Mouse (Mus musculus): ENCODE data around the gene Slc2a4. TPM values are rescaled to one million over a fixed set of nuclear protein-coding genes. Genes with fewer than 3 reads are reported as not detected.
A peak's percentile ranks its signal among the peaks of the same experiment; 100 is the strongest.

Gene Slc2a4
- polyA plus RNA-seq, 1 experiment from 2014 or later, result 25.8 TPM

DNA sequence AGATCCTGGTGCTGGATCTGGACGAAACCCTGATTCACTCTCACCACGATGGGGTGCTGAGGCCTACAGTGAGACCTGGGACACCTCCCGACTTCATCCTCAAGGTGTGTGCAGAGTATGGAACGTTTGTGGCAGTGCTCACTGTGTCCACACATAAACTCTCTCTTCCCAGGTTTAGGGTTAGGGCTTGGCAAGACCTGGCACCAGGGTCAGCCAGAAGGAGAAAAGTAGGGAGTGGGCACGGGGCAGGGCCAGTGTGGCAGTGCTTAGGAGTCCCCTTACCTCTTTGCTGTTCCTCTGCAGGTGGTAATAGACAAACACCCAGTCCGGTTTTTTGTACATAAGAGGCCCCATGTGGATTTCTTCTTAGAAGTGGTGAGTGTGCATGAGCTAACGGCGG lies 36.4 kb upstream of the Slc2a4 start:
- H3K9ac ChIP-seq, result no peak overlapping the region
- peaks cover 27% of the 10 kb centered on the region for H3K4me1 ChIP-seq
- H3K4me3 ChIP-seq, result no peak overlapping the region
- H3K36me3 ChIP-seq, result peaks cover 60% of the 10 kb centered on the region
- H3K27ac ChIP-seq (replicated peaks), result no peak overlapping the region
- 85% methylated on average over 8 of the region's 8 CpGs for WGBS
- H3K4me2 ChIP-seq, result no peak overlapping the region
- no peaks in the 10 kb centered on the region for H3K9me3 ChIP-seq
- no peaks in the 10 kb centered on the region for H3K27me3 ChIP-seq (replicated peaks)
- no peak for ATAC-seq (ENCODE audit: extremely low read depth, insufficient number of reproducible peaks, low FRiP score, low TSS enrichment)

DNA sequence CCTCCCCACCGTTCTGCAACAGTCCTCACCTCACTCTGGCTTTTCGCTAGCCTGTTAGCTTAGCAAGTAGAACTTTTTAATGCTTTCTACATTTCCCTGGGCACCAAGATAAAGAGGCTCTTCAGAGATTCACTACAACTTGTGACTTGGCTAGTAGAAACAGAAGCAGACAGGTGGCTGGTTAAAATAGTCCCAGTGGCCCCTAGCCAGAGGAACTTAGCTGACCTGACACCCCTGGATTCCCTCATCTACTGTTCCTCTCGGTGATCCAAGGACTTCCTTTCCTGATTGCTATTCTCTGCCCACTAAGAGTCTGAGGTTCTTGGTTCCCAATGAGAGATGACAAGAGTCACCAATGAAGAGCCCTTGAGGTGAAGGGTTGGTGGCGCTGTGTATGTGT lies 35.4 kb upstream of the Slc2a4 start:
- H3K36me3 ChIP-seq, result peaks cover 54% of the 10 kb centered on the region
- no peak for ATAC-seq (ENCODE audit: extremely low read depth, insufficient number of reproducible peaks, low FRiP score, low TSS enrichment)
- 75% methylated on average over 4 of the region's 4 CpGs for WGBS

DNA sequence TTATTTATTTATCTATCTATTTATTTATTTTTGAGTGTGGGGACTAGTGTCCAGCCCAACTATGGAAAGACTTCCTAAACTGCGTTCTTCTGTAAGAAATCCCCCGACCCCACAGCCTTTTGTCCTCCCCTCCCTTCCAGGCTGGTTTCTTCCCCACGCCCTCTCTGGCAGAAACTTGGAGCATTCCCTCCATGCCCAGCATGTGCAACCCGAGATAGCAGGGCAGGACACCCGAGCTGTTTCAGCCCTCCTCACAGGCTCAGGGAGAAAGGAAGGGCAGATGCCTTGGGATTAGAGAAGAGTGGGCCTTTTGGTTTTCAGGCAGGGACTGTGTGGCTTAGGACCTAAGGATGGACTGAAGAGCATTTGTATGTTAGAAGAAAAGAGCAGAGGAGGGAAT lies 34.9 kb upstream of the Slc2a4 start:
- no peak for ATAC-seq (ENCODE audit: extremely low read depth, insufficient number of reproducible peaks, low FRiP score, low TSS enrichment)
- no peaks in the 10 kb centered on the region for H3K9me3 ChIP-seq
- H3K36me3 ChIP-seq, result peaks cover 54% of the 10 kb centered on the region
- H3K4me3 ChIP-seq, result peak overlapping the region; percentile 100
- no peaks in the 10 kb centered on the region for H3K27me3 ChIP-seq (replicated peaks)
- H3K4me2 ChIP-seq, result peak overlapping the region; percentile 87
- peak overlapping the region; percentile 100 for H3K9ac ChIP-seq
- H3K4me1 ChIP-seq, result peaks cover 35% of the 10 kb centered on the region
- WGBS, result 17% methylated on average over 5 of the region's 5 CpGs
- peak overlapping the region; percentile 99 for H3K27ac ChIP-seq (replicated peaks)

More for the DNA sequence above, 35.4 kb upstream of the Slc2a4 start:
- Histone ChIP-seq H3K4me1 (peaks cover 35% of the 10 kb centered on the region), H3K27me3 (replicated peaks) (no peaks in the 10 kb centered on the region), H3K4me3 (peak overlapping the region; percentile 100), H3K4me2 (peak overlapping the region; percentile 87), H3K9ac (peak overlapping the region; percentile 100), H3K9me3 (no peaks in the 10 kb centered on the region), H3K27ac (replicated peaks) (peak overlapping the region; percentile 99)

- no peaks in the 10 kb centered on the region for H3K9me3 ChIP-seq
- 47% methylated on average over 8 of the region's 8 CpGs for WGBS
- ATAC-seq (ENCODE audit: extremely low read depth, insufficient number of reproducible peaks, low FRiP score, low TSS enrichment), result no peak
Measured at GRCm38 (mm10) chr11:69982225-69982624, 34.2 kb upstream of the Slc2a4 start, which contains the start of gene Elp5. Elp5 (minus strand) TSS chr11:69982517.

DNA sequence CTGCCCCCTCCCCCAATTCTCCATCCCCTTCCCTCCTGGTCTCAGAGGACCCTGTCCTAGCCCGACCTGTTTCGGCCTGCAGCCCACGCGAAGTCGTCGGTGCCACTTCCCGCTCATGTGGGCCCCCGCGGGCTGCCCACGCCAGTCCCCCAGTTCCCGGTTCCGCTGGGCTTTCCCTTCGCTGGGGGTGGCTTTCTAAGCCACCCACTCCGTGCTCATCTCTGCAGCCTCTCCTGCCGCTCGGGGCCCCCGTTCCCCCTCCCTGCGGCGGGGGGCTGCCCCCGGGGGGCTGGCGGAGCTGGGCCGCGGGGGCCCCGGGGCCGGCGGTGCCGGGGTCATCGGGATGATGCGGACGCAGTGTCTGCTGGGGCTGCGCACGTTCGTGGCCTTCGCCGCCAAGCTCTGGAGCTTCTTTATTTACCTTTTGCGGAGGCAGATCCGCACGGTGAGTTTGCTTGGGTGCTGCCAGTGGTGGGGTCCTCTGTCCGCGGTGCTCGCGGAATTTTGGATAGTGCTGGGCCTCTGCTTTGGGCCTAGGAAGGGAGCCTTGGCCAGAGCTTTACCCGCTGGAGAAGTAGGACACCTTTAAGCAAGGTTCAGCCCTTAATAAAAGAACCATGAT lies 33.3 kb upstream of the Slc2a4 start, which contains the start of gene Ctdnep1:
Ctdnep1 (plus strand) TSS at position 16 of the 622 bp plus-strand sequence.
- H3K9me3 ChIP-seq, result no peaks in the 10 kb centered on the region
- peak within 1 kb of the TSS; percentile 100 for H3K9ac ChIP-seq
- H3K4me2 ChIP-seq, result peak within 1 kb of the TSS; percentile 87
- H3K27ac ChIP-seq (replicated peaks), result peak within 1 kb of the TSS; percentile 99
- peak within 1 kb of the TSS; percentile 100 for H3K4me3 ChIP-seq
- under 1% methylated on average over 43 of the region's 43 CpGs for WGBS
- H3K27me3 ChIP-seq (replicated peaks), result no peaks in the 10 kb centered on the region
- H3K4me1 ChIP-seq, result peaks cover 35% of the 10 kb centered on the region
- peaks cover 54% of the 10 kb centered on the region for H3K36me3 ChIP-seq
- peak; percentile 14; the same call in 1 of the 2 replicates for ATAC-seq (ENCODE audit: extremely low read depth, insufficient number of reproducible peaks, low FRiP score, low TSS enrichment)

More at GRCm38 (mm10) chr11:69982225-69982624, 34.2 kb upstream of the Slc2a4 start, which contains the start of gene Elp5:
- Histone ChIP-seq H3K4me2 (peak within 1 kb of the TSS; percentile 87), H3K4me3 (peak within 1 kb of the TSS; percentile 100), H3K36me3 (peaks cover 54% of the 10 kb centered on the region), H3K27ac (replicated peaks) (peak within 1 kb of the TSS; percentile 99), H3K27me3 (replicated peaks) (no peaks in the 10 kb centered on the region), H3K9ac (peak within 1 kb of the TSS; percentile 100), H3K4me1 (peaks cover 35% of the 10 kb centered on the region)

- peaks cover 35% of the 10 kb centered on the region for H3K4me1 ChIP-seq
- peak overlapping the region; percentile 99 for H3K27ac ChIP-seq (replicated peaks)
- H3K4me2 ChIP-seq, result peak overlapping the region; percentile 87
- H3K9me3 ChIP-seq, result no peaks in the 10 kb centered on the region
- H3K36me3 ChIP-seq, result peaks cover 54% of the 10 kb centered on the region
- peak overlapping the region; percentile 100 for H3K9ac ChIP-seq
- peak overlapping the region; percentile 100 for H3K4me3 ChIP-seq
- H3K27me3 ChIP-seq (replicated peaks), result no peaks in the 10 kb centered on the region
- under 1% methylated on average over 43 of the region's 60 CpGs for WGBS
- peak; percentile 90 for ATAC-seq (ENCODE audit: extremely low read depth, insufficient number of reproducible peaks, low FRiP score, low TSS enrichment)
Measured at GRCm38 (mm10) chr11:69980196-69981140, 32.5 kb upstream of the Slc2a4 start.

- Histone ChIP-seq H3K27me3 (replicated peaks) (no peaks in the 10 kb centered on the region), H3K27ac (replicated peaks) (peak overlapping the region; percentile 99), H3K36me3 (peaks cover 54% of the 10 kb centered on the region), H3K4me1 (peaks cover 35% of the 10 kb centered on the region), H3K9me3 (no peaks in the 10 kb centered on the region), H3K9ac (peak overlapping the region; percentile 100), H3K4me2 (peak overlapping the region; percentile 87), H3K4me3 (peak overlapping the region; percentile 100)
- 3% methylated on average over 16 of the region's 16 CpGs for WGBS
- no peak for ATAC-seq (ENCODE audit: extremely low read depth, insufficient number of reproducible peaks, low FRiP score, low TSS enrichment)
Measured at GRCm38 (mm10) chr11:69979827-69980195, 31.8 kb upstream of the Slc2a4 start.

- no peak overlapping the region for H3K4me2 ChIP-seq
- H3K27ac ChIP-seq (replicated peaks), result no peak overlapping the region
- H3K4me3 ChIP-seq, result no peak overlapping the region
- 42% methylated on average over 4 of the region's 4 CpGs for WGBS
- peaks cover 10% of the 10 kb centered on the region for H3K4me1 ChIP-seq
- no peaks in the 10 kb centered on the region for H3K27me3 ChIP-seq (replicated peaks)
- no peak overlapping the region for H3K9ac ChIP-seq
- H3K9me3 ChIP-seq, result no peaks in the 10 kb centered on the region
- ATAC-seq (ENCODE audit: extremely low read depth, insufficient number of reproducible peaks, low FRiP score, low TSS enrichment), result no peak
- peaks cover 76% of the 10 kb centered on the region for H3K36me3 ChIP-seq
Measured at GRCm38 (mm10) chr11:69976271-69976670, 28.3 kb upstream of the Slc2a4 start.

- Histone ChIP-seq H3K27me3 (replicated peaks) (no peaks in the 10 kb centered on the region), H3K4me3 (no peak overlapping the region), H3K4me2 (no peak overlapping the region), H3K9me3 (no peaks in the 10 kb centered on the region), H3K9ac (no peak overlapping the region), H3K4me1 (peaks cover 10% of the 10 kb centered on the region), H3K36me3 (peaks cover 88% of the 10 kb centered on the region), H3K27ac (replicated peaks) (no peak overlapping the region)
- WGBS, result 93% methylated on average over 2 of the region's 2 CpGs
- ATAC-seq (ENCODE audit: extremely low read depth, insufficient number of reproducible peaks, low FRiP score, low TSS enrichment), result no peak
Measured at GRCm38 (mm10) chr11:69974907-69975306, 26.9 kb upstream of the Slc2a4 start.

DNA sequence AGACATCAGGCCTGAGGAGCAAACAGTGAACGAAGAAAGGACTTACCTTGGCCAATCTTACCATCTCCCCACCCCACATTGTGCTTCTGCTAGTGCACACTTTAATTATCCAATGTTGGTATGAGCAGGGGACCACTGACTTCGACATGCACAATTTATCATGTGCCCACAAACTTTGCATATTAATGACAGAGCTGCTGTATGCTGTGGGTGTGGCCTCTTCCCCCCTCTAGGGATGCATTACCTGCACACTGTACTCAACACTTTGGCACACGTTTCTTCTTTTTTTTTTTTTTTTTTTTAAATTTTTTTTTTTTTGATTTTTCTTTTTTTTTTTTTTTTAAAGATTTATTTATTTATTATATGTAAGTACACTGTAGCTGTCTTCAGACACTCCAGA lies 22.8 kb upstream of the Slc2a4 start:
- 85% methylated on average over 3 of the region's 3 CpGs for whole genome bisulfite sequencing
- peaks cover 13% of the 10 kb centered on the region for H3K4me1 ChIP-seq
- H3K9ac ChIP-seq, result no peak overlapping the region
- H3K9me3 ChIP-seq, result no peaks in the 10 kb centered on the region
- H3K4me2 ChIP-seq, result no peak overlapping the region
- peaks cover 25% of the 10 kb centered on the region for H3K27me3 ChIP-seq (replicated peaks)
- no peak overlapping the region for H3K4me3 ChIP-seq
- ATAC-seq (ENCODE audit: extremely low read depth, insufficient number of reproducible peaks, low FRiP score, low TSS enrichment), result no peak
- peaks cover 78% of the 10 kb centered on the region for H3K36me3 ChIP-seq
- no peak overlapping the region for H3K27ac ChIP-seq (replicated peaks)

- ATAC-seq (ENCODE audit: extremely low read depth, insufficient number of reproducible peaks, low FRiP score, low TSS enrichment), result no peak
- no peak overlapping the region for H3K4me3 ChIP-seq
Measured at GRCm38 (mm10) chr11:69970222-69970621, 22.2 kb upstream of the Slc2a4 start.

More at GRCm38 (mm10) chr11:69970222-69970621, 22.2 kb upstream of the Slc2a4 start:
- WGBS, result 85% methylated on average over 6 of the region's 6 CpGs
- Histone ChIP-seq H3K27me3 (replicated peaks) (peaks cover 31% of the 10 kb centered on the region), H3K27ac (replicated peaks) (no peak overlapping the region), H3K9ac (no peak overlapping the region), H3K36me3 (peaks cover 73% of the 10 kb centered on the region), H3K4me1 (peaks cover 17% of the 10 kb centered on the region), H3K9me3 (no peaks in the 10 kb centered on the region), H3K4me2 (no peak overlapping the region)
